ENCODE assay signal across 19 mouse cellular contexts in the genomic region with DNA sequence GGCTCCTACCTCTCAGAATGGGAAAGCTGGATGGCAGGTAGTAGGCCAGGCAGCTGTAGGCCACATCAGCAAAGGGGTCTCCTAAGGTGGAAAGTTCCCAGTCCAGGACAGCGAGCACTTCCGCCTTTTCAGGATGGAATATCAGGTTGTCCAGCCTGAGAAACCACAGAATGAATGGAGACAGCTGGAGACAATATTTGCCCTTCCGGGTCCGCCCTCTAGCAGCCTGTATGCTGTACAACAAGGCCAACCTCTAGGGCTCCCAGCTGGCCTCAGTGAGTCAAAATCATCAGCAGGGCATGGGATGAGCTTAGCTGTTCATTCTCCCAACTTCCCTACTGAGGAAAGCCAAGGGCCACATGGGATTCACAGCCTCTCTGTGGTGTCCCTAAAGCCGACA. TPM values are rescaled to one million over a fixed set of nuclear protein-coding genes. Genes with fewer than 3 reads are reported as not detected.
DNase-seq lines count a peak whose midpoint lies in the region; ATAC-seq and TF ChIP-seq lines count a peak whose summit lies in the region.
"Had no signal": no experiment of that assay in that cellular context is flagged by ENCODE, and none has a peak within 500 bp of the region (broad histone marks: within the 10 kb centered on the region; RNA-seq: fewer than 3 reads in every experiment).

No protein-coding gene starts in this region.

- DNase-seq in liver, postnatal 0 days: no peak
- DNase-seq: adrenal gland, adult 2 months; adrenal gland, adult 8-10 months; adrenal gland, postnatal 10 days; adrenal gland, postnatal 14 days; adrenal gland, postnatal 25 days; adrenal gland, postnatal 36 days; B cell, adult 2 months; cerebellum, adult 11 months; cerebellum, adult 11-12 months; cerebellum, adult 18-20 months had no signal

- H3K4me1 ChIP-seq in liver, embryonic 12.5 days: 0 out of 2 replicates have a peak, but pooled peaks cover 4% of the 10 kb centered on the region
- no peaks in the 10 kb centered on the region for H3K4me1 ChIP-seq in liver, postnatal 0 days (ENCODE audit: insufficient read depth)

- no peak overlapping the region for H3K27ac ChIP-seq in liver, embryonic 12.5 days
- no peak overlapping the region for H3K27ac ChIP-seq in liver, postnatal 0 days (ENCODE audit: low read depth)

- no peak for TF ChIP-seq CTCF in liver, postnatal 0 days (IDR thresholded peaks at IDR 0.05; ENCODE audit: low read depth)

- no peak overlapping the region for H3K4me2 ChIP-seq in liver, embryonic 12.5 days
- H3K4me2 ChIP-seq in liver, postnatal 0 days (ENCODE audit: low read depth, low read length): no peak overlapping the region
- H3K4me2 ChIP-seq in myocyte (ENCODE audit: low read depth): no peak overlapping the region

- H3K27me3 ChIP-seq in liver, embryonic 12.5 days (replicated peaks): no peaks in the 10 kb centered on the region
- no peaks in the 10 kb centered on the region for H3K27me3 ChIP-seq in liver, postnatal 0 days (ENCODE audit: insufficient read depth, low read length)
- no peaks in the 10 kb centered on the region for H3K27me3 ChIP-seq in myocyte (ENCODE audit: control insufficient read depth, insufficient read depth, insufficient read length)
- H3K27me3 ChIP-seq: CH12.LX, Patski had no signal

- TF ChIP-seq EP300 in liver, postnatal 0 days (IDR thresholded peaks at IDR 0.05; ENCODE audit: low read depth): no peak

- no peak overlapping the region for H3K4me3 ChIP-seq in liver, embryonic 12.5 days
- no peak overlapping the region for H3K4me3 ChIP-seq in liver, postnatal 0 days (ENCODE audit: low read depth, low read length)
- no peak overlapping the region for H3K4me3 ChIP-seq in myocyte

- 82% methylated on average over 5 of the region's 5 CpGs for WGBS in liver, embryonic 12.5 days (ENCODE audit: insufficient replicate concordance)
- 83% methylated on average over 5 of the region's 5 CpGs for WGBS in liver, postnatal 0 days (ENCODE audit: insufficient replicate concordance)

- no peaks in the 10 kb centered on the region for H3K36me3 ChIP-seq in liver, embryonic 12.5 days
- no peaks in the 10 kb centered on the region for H3K36me3 ChIP-seq in liver, postnatal 0 days (replicated peaks; ENCODE audit: insufficient read depth, low read length)
- no peaks in the 10 kb centered on the region for H3K36me3 ChIP-seq in myocyte (ENCODE audit: control insufficient read depth, insufficient read depth)

- H3ac ChIP-seq in myocyte (ENCODE audit: control insufficient read depth, insufficient read length): no peak overlapping the region

- 0 out of 2 replicates have a peak overlapping the region, but pooled peaks have one; percentile 36 for H3K9ac ChIP-seq in liver, embryonic 12.5 days
- no peak overlapping the region for H3K9ac ChIP-seq in liver, postnatal 0 days (replicated peaks)

- ATAC-seq in liver, embryonic 12.5 days: no peak; the same call in 1 of the 2 replicates
- no peak for ATAC-seq in liver, postnatal 0 days
- no peak for ATAC-seq in erythroid progenitor cell, adult 5-6 weeks (replicated peaks; ENCODE audit: low FRiP score, poor library complexity, severe bottlenecking)
- ATAC-seq: activated CD4-positive, CD25-positive, alpha-beta regulatory T cell, adult 4 months; CD4-positive, CD25-positive, alpha-beta regulatory T cell, adult 4 months; Patski had no signal

- H3K9me3 ChIP-seq in liver, embryonic 12.5 days (replicated peaks): no peaks in the 10 kb centered on the region
- no peaks in the 10 kb centered on the region for H3K9me3 ChIP-seq in liver, postnatal 0 days (ENCODE audit: low read length)
- H3K9me3 ChIP-seq: G1E had no signal

- TF ChIP-seq POLR2A in myocyte (IDR thresholded peaks at IDR 0.05; ENCODE audit: insufficient read length, low read depth): no peak

- H3K79me2 ChIP-seq in myocyte (ENCODE audit: control insufficient read depth, insufficient read depth): no peaks in the 10 kb centered on the region

TF ChIP-seq in myocyte, 11 proteins besides CTCF, POLR2A, EP300 and RAD21:
- peak in 1 of 3 experiments; percentile 60 for TF ChIP-seq MYOG (IDR thresholded peaks at IDR 0.05; ENCODE audit: control insufficient read depth in 1 of 3, insufficient read depth in 1 of 3, insufficient read length in 2 of 3, low read depth in 2 of 3)
- TF ChIP-seq MYOD1 (IDR thresholded peaks at IDR 0.05; ENCODE audit: control insufficient read depth in 1 of 3, insufficient read length in 2 of 3, low read depth in 2 of 3): peak in 2 of 3 experiments; percentile 14 to 62
- no peak for TF ChIP-seq REST (IDR thresholded peaks at IDR 0.05; ENCODE audit: insufficient read depth, insufficient read length)
TF ChIP-seq in myocyte: peak in this region for 2.

RNA-seq across cellular contexts. Expression of a gene that starts 15.9 kb away (rescaled TPM):
- 1.6 and 1.9 TPM in 2 replicates for polyA plus RNA-seq in liver, embryonic 12.5 days (2016; fragmentation: Nextera tagmentation; extraction: Ambion mirVana)
- 1.6 and 2.1 TPM in 2 replicates for polyA plus RNA-seq in liver, postnatal 0 days (2015; fragmentation: Nextera tagmentation; extraction: Ambion mirVana)
- polyA plus RNA-seq in myocyte (2012; fragmentation: generic; extraction: Trizol): 2.1 TPM
- total RNA-seq in erythroid progenitor cell, adult 5-6 weeks (2015; ENCODE audit: low replicate concordance): 0.42 and 4.0 TPM in 2 replicates
- total RNA-seq in erythroid progenitor cell, adult 5-6 weeks (2017; ENCODE audit: low replicate concordance): 0.23 and 0.26 TPM in 2 replicates

RNA-seq across cellular contexts. Expression of a gene that starts 25.6 kb away (rescaled TPM):
- 2.5 and 2.6 TPM in 2 replicates for polyA plus RNA-seq in liver, embryonic 12.5 days (2016; fragmentation: Nextera tagmentation; extraction: Ambion mirVana)
- 5.9 and 6.5 TPM in 2 replicates for polyA plus RNA-seq in liver, postnatal 0 days (2015; fragmentation: Nextera tagmentation; extraction: Ambion mirVana)
- polyA plus RNA-seq in myocyte (2012; fragmentation: generic; extraction: Trizol): 4.7 TPM
- total RNA-seq in erythroid progenitor cell, adult 5-6 weeks (2015; ENCODE audit: low replicate concordance): not detected in 2 replicates
- 0.26 and 2.1 TPM in 2 replicates for total RNA-seq in erythroid progenitor cell, adult 5-6 weeks (2017; ENCODE audit: low replicate concordance)

RNA-seq across cellular contexts. Expression of a gene that starts 25.7 kb away (rescaled TPM):
- 35.1 and 36.6 TPM in 2 replicates for polyA plus RNA-seq in liver, embryonic 12.5 days (2016; fragmentation: Nextera tagmentation; extraction: Ambion mirVana)
- 37.9 and 41.0 TPM in 2 replicates for polyA plus RNA-seq in liver, postnatal 0 days (2015; fragmentation: Nextera tagmentation; extraction: Ambion mirVana)
- 40.9 TPM for polyA plus RNA-seq in myocyte (2012; fragmentation: generic; extraction: Trizol)
- total RNA-seq in erythroid progenitor cell, adult 5-6 weeks (2015; ENCODE audit: low replicate concordance): 24.7 and 26.3 TPM in 2 replicates
- 35.5 and 64.2 TPM in 2 replicates for total RNA-seq in erythroid progenitor cell, adult 5-6 weeks (2017; ENCODE audit: low replicate concordance)

RNA-seq across cellular contexts. Expression of a gene that starts 41.0 kb away (rescaled TPM):
- 143 and 146 TPM in 2 replicates for polyA plus RNA-seq in liver, embryonic 12.5 days (2016; fragmentation: Nextera tagmentation; extraction: Ambion mirVana)
- 395 and 411 TPM in 2 replicates for polyA plus RNA-seq in liver, postnatal 0 days (2015; fragmentation: Nextera tagmentation; extraction: Ambion mirVana)
- 210 TPM for polyA plus RNA-seq in myocyte (2012; fragmentation: generic; extraction: Trizol)
- total RNA-seq in erythroid progenitor cell, adult 5-6 weeks (2015; ENCODE audit: low replicate concordance): 38.6 and 47.4 TPM in 2 replicates
- total RNA-seq in erythroid progenitor cell, adult 5-6 weeks (2017; ENCODE audit: low replicate concordance): 45.1 and 49.1 TPM in 2 replicates
